Comparison of ENCODE assay signal across 9 mouse cellular contexts in the genomic region with DNA sequence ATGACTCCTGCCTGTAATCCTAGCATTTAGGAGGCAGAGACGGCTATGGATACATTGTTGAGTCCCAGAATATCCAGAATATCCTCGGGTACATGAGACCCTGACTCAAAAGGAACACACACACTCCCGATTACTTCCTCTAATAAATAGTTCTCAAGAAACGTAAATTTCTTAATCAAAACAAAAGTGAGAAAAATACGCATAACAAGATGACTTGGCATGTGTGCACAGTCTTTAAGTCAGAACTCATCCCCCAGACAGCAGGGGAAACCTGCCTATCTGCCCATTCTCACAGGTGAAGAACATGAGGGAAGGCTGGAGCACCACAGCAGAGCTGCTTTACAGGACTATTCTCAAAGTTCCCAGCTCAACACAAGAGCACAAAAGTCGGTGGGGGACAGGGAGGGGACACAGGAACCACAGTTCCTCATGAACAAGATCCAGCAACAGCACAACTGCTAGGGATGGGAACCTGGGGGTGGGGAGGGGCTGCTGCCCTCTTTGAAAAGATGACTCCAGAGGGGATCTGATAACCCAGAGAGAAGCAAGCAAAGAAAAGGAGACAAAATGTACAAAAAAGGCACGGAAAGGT. TPM values are rescaled to one million over a fixed set of nuclear protein-coding genes. Genes with fewer than 3 reads are reported as not detected.
A peak's percentile ranks its signal among the peaks of the same experiment; 100 is the strongest.
DNase-seq lines count a peak whose midpoint lies in the region; ATAC-seq and TF ChIP-seq lines count a peak whose summit lies in the region.
"Had no signal": no experiment of that assay in that cellular context is flagged by ENCODE, and none has a peak within 500 bp of the region (broad histone marks: within the 10 kb centered on the region; RNA-seq: fewer than 3 reads in every experiment).

No protein-coding gene starts in this region.

- peaks cover 15% of the 10 kb centered on the region for H3K36me3 ChIP-seq in embryonic facial prominence, embryonic 14.5 days (ENCODE audit: control insufficient read depth, insufficient read depth, low read length)
- H3K36me3 ChIP-seq in intestine, embryonic 14.5 days (ENCODE audit: control insufficient read depth, insufficient read depth, low read length): peaks cover 5% of the 10 kb centered on the region; the same call in 1 of the 2 replicates
- peaks cover 4% of the 10 kb centered on the region; the same call in 1 of the 2 replicates for H3K36me3 ChIP-seq in neural tube, embryonic 13.5 days

- peak overlapping the region; percentile 94 for H3K4me2 ChIP-seq in embryonic facial prominence, embryonic 14.5 days (ENCODE audit: low read depth, low read length)
- H3K4me2 ChIP-seq in intestine, embryonic 14.5 days (ENCODE audit: low read length): peak overlapping the region; percentile 94
- peak overlapping the region; percentile 97 for H3K4me2 ChIP-seq in neural tube, embryonic 13.5 days

- no peak for ATAC-seq in embryonic facial prominence, embryonic 14.5 days (ENCODE audit: low read depth)
- no peak for ATAC-seq in intestine, embryonic 14.5 days (replicated peaks; ENCODE audit: low FRiP score, low TSS enrichment, low read depth)
- ATAC-seq in neural tube, embryonic 13.5 days (ENCODE audit: low read depth): no peak
- ATAC-seq in erythroid progenitor cell, adult 5-6 weeks (replicated peaks; ENCODE audit: low FRiP score, poor library complexity, severe bottlenecking): no peak

- peaks cover 33% of the 10 kb centered on the region for H3K4me1 ChIP-seq in embryonic facial prominence, embryonic 14.5 days (ENCODE audit: control insufficient read depth, insufficient read depth, low read length)
- peaks cover 38% of the 10 kb centered on the region for H3K4me1 ChIP-seq in intestine, embryonic 14.5 days (replicated peaks; ENCODE audit: control insufficient read depth, insufficient read depth, low read length)
- peaks cover 61% of the 10 kb centered on the region for H3K4me1 ChIP-seq in neural tube, embryonic 13.5 days (replicated peaks)

- no peak for TF ChIP-seq CTCF in left cerebral cortex, adult 2 months (IDR thresholded peaks at IDR 0.05)

- DNase-seq in left cerebral cortex, adult 2 months (ENCODE audit: extremely low spot score in 1 of 2, low spot score in 2 of 2): no peak
- DNase-seq in left cerebral cortex, adult 11 months (ENCODE audit: low spot score): no peak
- DNase-seq in embryonic facial prominence, embryonic 14.5 days (ENCODE audit: low spot score): no peak
- DNase-seq in intestine, embryonic 14.5 days (ENCODE audit: low spot score): no peak
- no peak for DNase-seq in gastrocnemius, adult 8-10 months (ENCODE audit: low spot score in 2 of 2)
- DNase-seq in adrenal gland, postnatal 25 days: no peak
- DNase-seq: adrenal gland, postnatal 10 days had no signal

- WGBS in embryonic facial prominence, embryonic 14.5 days: 33% methylated on average over 7 of the region's 7 CpGs
- 22% methylated on average over 7 of the region's 7 CpGs for WGBS in intestine, embryonic 14.5 days
- WGBS in neural tube, embryonic 13.5 days: 42% methylated on average over 7 of the region's 7 CpGs

- peak overlapping the region; percentile 100 for H3K9ac ChIP-seq in embryonic facial prominence, embryonic 14.5 days (ENCODE audit: low read depth, low read length)
- H3K9ac ChIP-seq in intestine, embryonic 14.5 days (ENCODE audit: low read length): peak overlapping the region; percentile 100
- peak overlapping the region; percentile 100 for H3K9ac ChIP-seq in neural tube, embryonic 13.5 days

- intact Hi-C loops in left cerebral cortex, adult 2 months (cut with DNase I): loop anchor here (2.0 to 10.0 kb wide), 2 partner anchors 17 to 155 kb away; no protein-coding TSS in a partner anchor

- H3K4me3 ChIP-seq in left cerebral cortex, adult 2 months: peak overlapping the region; percentile 23; the same call in 1 of the 2 replicates
- peak overlapping the region; percentile 100 for H3K4me3 ChIP-seq in embryonic facial prominence, embryonic 14.5 days (ENCODE audit: low read depth, low read length)
- peak overlapping the region; percentile 100 for H3K4me3 ChIP-seq in intestine, embryonic 14.5 days (ENCODE audit: low read depth, low read length)
- peak overlapping the region; percentile 100 for H3K4me3 ChIP-seq in neural tube, embryonic 13.5 days

- no peaks in the 10 kb centered on the region for H3K27me3 ChIP-seq in embryonic facial prominence, embryonic 14.5 days (replicated peaks; ENCODE audit: control insufficient read depth, insufficient read depth, low read length)
- H3K27me3 ChIP-seq in intestine, embryonic 14.5 days (replicated peaks; ENCODE audit: control insufficient read depth, insufficient read depth, low read length): no peaks in the 10 kb centered on the region
- H3K27me3 ChIP-seq in neural tube, embryonic 13.5 days: no peaks in the 10 kb centered on the region

- no peak overlapping the region for H3K27ac ChIP-seq in left cerebral cortex, adult 2 months
- H3K27ac ChIP-seq in embryonic facial prominence, embryonic 14.5 days (replicated peaks; ENCODE audit: low read depth, low read length): no peak overlapping the region
- H3K27ac ChIP-seq in intestine, embryonic 14.5 days (ENCODE audit: low read depth): no peak overlapping the region
- no peak overlapping the region for H3K27ac ChIP-seq in neural tube, embryonic 13.5 days (replicated peaks)

- no peaks in the 10 kb centered on the region for H3K9me3 ChIP-seq in embryonic facial prominence, embryonic 14.5 days (ENCODE audit: control insufficient read depth, low read length)
- H3K9me3 ChIP-seq in intestine, embryonic 14.5 days (ENCODE audit: control insufficient read depth, low read length): no peaks in the 10 kb centered on the region
- H3K9me3 ChIP-seq in neural tube, embryonic 13.5 days: no peaks in the 10 kb centered on the region

RNA-seq across cellular contexts. Expression of a gene that starts 6.3 kb away (rescaled TPM):
- 10 to 100 TPM; 90.9 to 98.6 TPM for total RNA-seq in left cerebral cortex, adult 2 months (2021)
- polyA plus RNA-seq in embryonic facial prominence, embryonic 14.5 days (2014; fragmentation: Nextera tagmentation; extraction: Ambion mirVana): 29.1 and 29.6 TPM in 2 replicates
- polyA plus RNA-seq in intestine, embryonic 14.5 days (2014; fragmentation: Nextera tagmentation; extraction: Ambion mirVana): 40.3 and 40.5 TPM in 2 replicates
- polyA plus RNA-seq in neural tube, embryonic 13.5 days (2015; fragmentation: Nextera tagmentation; extraction: Ambion mirVana): 31.8 and 37.3 TPM in 2 replicates
- 10 to 100 TPM; 23.3 to 27.5 (median 26.0) TPM for total RNA-seq in gastrocnemius, adult 8-10 months (2022)
- total RNA-seq in erythroid progenitor cell, adult 5-6 weeks (2015; ENCODE audit: low replicate concordance): 65.8 and 102 TPM in 2 replicates
- total RNA-seq in erythroid progenitor cell, adult 5-6 weeks (2017; ENCODE audit: low replicate concordance): 42.9 and 69.1 TPM in 2 replicates
- total RNA-seq in adrenal gland, postnatal 25 days (2021): 73.6 and 79.7 TPM in 2 replicates

Comparison
In these comparisons a context has a peak if more than half of its experiments do, and no peak if none do; other contexts are left out.
1. H3K4me3 ChIP-seq: peak in every context shown above with its lines; median percentile 100 in embryonic facial prominence, embryonic 14.5 days; 100 in intestine, embryonic 14.5 days; 100 in neural tube, embryonic 13.5 days; 23 in left cerebral cortex, adult 2 months.